ENCODE assay signal across 24 mouse cellular contexts in the genomic region with DNA sequence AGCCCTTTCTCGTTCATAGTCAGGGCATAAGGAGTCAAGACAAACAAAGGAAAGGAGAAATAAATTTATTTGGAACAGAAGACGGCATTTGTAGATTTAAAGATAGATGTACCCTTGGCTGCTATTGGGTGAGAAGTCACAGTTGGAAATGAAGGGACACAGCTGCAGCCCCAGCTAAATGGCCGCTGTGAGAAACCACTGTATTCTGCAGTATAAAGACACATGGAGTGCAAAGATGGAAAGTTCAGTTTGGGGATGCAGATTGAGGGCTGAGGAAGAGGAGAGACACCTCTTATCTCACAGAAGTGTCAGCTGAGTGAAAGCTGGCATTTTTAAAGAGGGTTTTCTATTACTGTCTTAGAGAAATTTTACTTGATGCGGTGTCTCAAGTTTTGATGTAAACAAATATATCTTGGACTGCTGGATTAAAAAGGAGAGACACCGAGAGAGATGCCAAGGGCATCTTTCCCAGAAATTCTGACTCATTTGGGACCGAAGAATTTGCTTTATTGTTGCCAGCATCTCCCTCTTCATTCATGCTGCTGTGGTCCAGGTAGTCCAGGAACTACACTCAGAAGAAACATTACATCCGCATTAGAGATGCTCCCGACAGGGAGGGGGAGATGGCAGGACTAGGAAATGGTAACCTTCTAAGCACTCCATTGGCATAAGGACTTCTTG. TPM values are rescaled to one million over a fixed set of nuclear protein-coding genes. Genes with fewer than 3 reads are reported as not detected.
DNase-seq lines count a peak whose midpoint lies in the region; ATAC-seq and TF ChIP-seq lines count a peak whose summit lies in the region.
"Had no signal": no experiment of that assay in that cellular context is flagged by ENCODE, and none has a peak within 500 bp of the region (broad histone marks: within the 10 kb centered on the region; RNA-seq: fewer than 3 reads in every experiment).

No protein-coding gene starts in this region.

- peak; percentile 83 for DNase-seq in heart, adult 11 months
- DNase-seq in lung, adult 2 months: no peak
- peak; percentile 95 for DNase-seq in 3T3-L1 (ENCODE audit: low read depth, low spot score)
- DNase-seq in fibroblast of lung, adult 2 months (ENCODE audit: low read depth): peak; percentile 50
- no peak for DNase-seq in adipocyte (ENCODE audit: low spot score)
- no peak for DNase-seq in cerebellum, adult 8-10 months
- DNase-seq: adrenal gland, adult 8-10 months; cerebellum, postnatal 25 days; embryo, embryonic 11 days; kidney, adult 8-10 months; kidney, postnatal 25 days; left cerebral cortex, postnatal 4 days; liver; retina, postnatal 1 day; right cerebral cortex, postnatal 4 days; thymus, adult 2 months had no signal

- H3K4me2 ChIP-seq in heart, embryonic 11.5 days: no peak overlapping the region
- H3K4me2 ChIP-seq in lung, embryonic 15.5 days: no peak overlapping the region
- H3K4me2 ChIP-seq: embryonic facial prominence, embryonic 15.5 days; hindbrain, embryonic 14.5 days had no signal

- H3K4me1 ChIP-seq in heart, embryonic 11.5 days (ENCODE audit: control insufficient read depth, insufficient read depth, low read length): no peaks in the 10 kb centered on the region
- H3K4me1 ChIP-seq in lung, embryonic 15.5 days: peaks cover 8% of the 10 kb centered on the region
- H3K4me1 ChIP-seq in lung, adult 2 months (ENCODE audit: control insufficient read depth, insufficient read depth, low read length): peaks cover 7% of the 10 kb centered on the region
- H3K4me1 ChIP-seq: embryonic facial prominence, embryonic 15.5 days had no signal

- H3K4me3 ChIP-seq in heart, embryonic 11.5 days (ENCODE audit: low read depth, low read length): no peak overlapping the region
- H3K4me3 ChIP-seq in lung, embryonic 15.5 days: no peak overlapping the region
- no peak overlapping the region for H3K4me3 ChIP-seq in lung, adult 2 months (replicated peaks; ENCODE audit: extremely low read depth, low read depth, low read length)
- H3K4me3 ChIP-seq: embryonic facial prominence, embryonic 15.5 days; left cerebral cortex, adult 2 months had no signal

- no peak for TF ChIP-seq POLR2A in lung, adult 2 months (IDR thresholded peaks at IDR 0.05; ENCODE audit: borderline replicate concordance, extremely low read depth, low read depth, low read length)

- WGBS in heart, embryonic 11.5 days (ENCODE audit: insufficient replicate concordance): 78% methylated on average over 8 of the region's 8 CpGs
- WGBS in lung, embryonic 15.5 days: 49% methylated on average over 8 of the region's 8 CpGs
- WGBS in lung, adult 2 months: 59% methylated on average over 8 of the region's 8 CpGs

- no peaks in the 10 kb centered on the region for H3K36me3 ChIP-seq in heart, embryonic 11.5 days (ENCODE audit: control insufficient read depth, insufficient read depth, low read length)
- no peaks in the 10 kb centered on the region for H3K36me3 ChIP-seq in lung, embryonic 15.5 days
- H3K36me3 ChIP-seq: embryonic facial prominence, embryonic 15.5 days had no signal

- no peaks in the 10 kb centered on the region for H3K27me3 ChIP-seq in heart, embryonic 11.5 days (ENCODE audit: control insufficient read depth, insufficient read depth, low read length)
- no peaks in the 10 kb centered on the region for H3K27me3 ChIP-seq in lung, embryonic 15.5 days
- H3K27me3 ChIP-seq: embryonic facial prominence, embryonic 15.5 days had no signal

- H3K9ac ChIP-seq in heart, embryonic 11.5 days (ENCODE audit: low read depth, low read length): no peak overlapping the region
- no peak overlapping the region for H3K9ac ChIP-seq in lung, embryonic 15.5 days
- H3K9ac ChIP-seq: embryonic facial prominence, embryonic 15.5 days; hindbrain, embryonic 14.5 days had no signal

- no peaks in the 10 kb centered on the region for H3K9me3 ChIP-seq in heart, embryonic 11.5 days (replicated peaks; ENCODE audit: control insufficient read depth, low read length)
- no peaks in the 10 kb centered on the region for H3K9me3 ChIP-seq in lung, embryonic 15.5 days
- H3K9me3 ChIP-seq: embryonic facial prominence, embryonic 15.5 days had no signal

- H3K27ac ChIP-seq in heart, embryonic 11.5 days (ENCODE audit: low read depth, low read length): no peak overlapping the region
- H3K27ac ChIP-seq in lung, embryonic 15.5 days: 0 out of 2 replicates have a peak overlapping the region, but pooled peaks have one; percentile 1
- H3K27ac ChIP-seq: embryonic facial prominence, embryonic 15.5 days; hindbrain, embryonic 14.5 days; left cerebral cortex, adult 2 months had no signal

- ATAC-seq in heart, embryonic 11.5 days (replicated peaks; ENCODE audit: insufficient number of reproducible peaks, low FRiP score, low TSS enrichment): no peak
- ATAC-seq in lung, embryonic 15.5 days (ENCODE audit: borderline replicate concordance, extremely low read depth, low FRiP score, low TSS enrichment): peak; percentile 78; the same call in 1 of the 2 replicates

- TF ChIP-seq CTCF in lung, adult 2 months (IDR thresholded peaks at IDR 0.05; ENCODE audit: insufficient read depth, low read length): no peak

RNA-seq across cellular contexts. Expression of a gene that starts 14.9 kb away (rescaled TPM):
- polyA plus RNA-seq in heart, embryonic 11.5 days (2014; fragmentation: Nextera tagmentation; extraction: Ambion mirVana): 5.0 and 5.2 TPM in 2 replicates
- 9.2 and 11.5 TPM in 2 replicates for polyA plus RNA-seq in lung, embryonic 15.5 days (2015; fragmentation: Nextera tagmentation; extraction: Ambion mirVana)
- 5.1 and 7.4 TPM in 2 replicates for polyA plus RNA-seq in lung, adult 2 months (2012; rRNA removed)

RNA-seq across cellular contexts. Expression of a gene that starts 41.0 kb away (rescaled TPM):
- not detected in 2 replicates for polyA plus RNA-seq in heart, embryonic 11.5 days (2014; fragmentation: Nextera tagmentation; extraction: Ambion mirVana)
- polyA plus RNA-seq in lung, embryonic 15.5 days (2015; fragmentation: Nextera tagmentation; extraction: Ambion mirVana): 0.16 and 0.67 TPM in 2 replicates
- 1.6 TPM in 1 of 2 replicates, not detected in the other for polyA plus RNA-seq in lung, adult 2 months (2012; rRNA removed)
- polyA plus RNA-seq: C2C12; forebrain, embryonic 11.5 days; heart, postnatal 0 days; hindbrain, embryonic 14.5 days had no signal

RNA-seq across cellular contexts. Expression of a gene that starts 48.5 kb away (rescaled TPM):
- 1,416 and 1,586 TPM in 2 replicates for polyA plus RNA-seq in heart, embryonic 11.5 days (2014; fragmentation: Nextera tagmentation; extraction: Ambion mirVana)
- polyA plus RNA-seq in lung, embryonic 15.5 days (2015; fragmentation: Nextera tagmentation; extraction: Ambion mirVana): 801 and 904 TPM in 2 replicates
- 337 and 584 TPM in 2 replicates for polyA plus RNA-seq in lung, adult 2 months (2012; rRNA removed)

Comparison
In these comparisons a context has a peak if more than half of its experiments do, and no peak if none do; other contexts are left out.
1. DNase-seq: peak in heart, adult 11 months (single experiment), 3T3-L1 (single experiment) and fibroblast of lung, adult 2 months (single experiment); none in lung, adult 2 months (single experiment), adipocyte (single experiment) and cerebellum, adult 8-10 months (single experiment).